Mouse (Mus musculus) megakaryocyte, embryonic 14.5 days (primary cell): ENCODE results near the gene Tmem245.

Experiments
- FLI1 ChIP-seq: IDR thresholded peaks from 2 replicates; pipeline ENCODE4 v1.6.1; 2012; ENCODE audit warnings: low read length, inconsistent platforms, mixed read lengths
- GATA1 ChIP-seq: IDR thresholded peaks from 3 replicates; pipeline ENCODE4 v1.6.1; 2012; ENCODE audit warnings: mixed read lengths, low read length, inconsistent platforms, borderline replicate concordance

DNA sequence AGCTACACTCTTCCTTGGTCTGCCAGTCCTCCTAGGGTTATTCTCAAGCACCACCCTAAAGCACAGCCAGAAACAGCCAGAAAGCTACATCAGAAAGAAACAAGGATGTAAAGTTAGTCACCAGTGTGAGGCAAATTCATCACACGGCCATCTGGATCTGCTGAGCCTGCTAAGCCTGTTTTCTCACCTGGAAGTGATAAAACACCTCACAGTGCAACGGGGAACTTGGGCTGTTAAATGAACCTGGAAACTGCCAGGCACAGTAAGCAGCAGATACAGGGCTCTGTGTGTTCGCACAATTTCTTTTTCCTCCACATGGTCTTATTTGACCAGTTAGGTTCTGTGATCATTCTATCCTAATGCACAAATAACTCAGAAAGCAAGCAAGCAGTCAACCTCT, 37.7 kb downstream of the Tmem245 start:
- TF ChIP-seq GATA1 (no peak), FLI1 (no peak)
